ENCODE assay signal across 34 mouse cellular contexts in genomic region chr3:96823701-96824100, GRCm38 (mm10). TPM values are rescaled to one million over a fixed set of nuclear protein-coding genes. Genes with fewer than 3 reads are reported as not detected.
DNase-seq lines count a peak whose midpoint lies in the region; ATAC-seq and TF ChIP-seq lines count a peak whose summit lies in the region.
"Had no signal": no experiment of that assay in that cellular context is flagged by ENCODE, and none has a peak within 500 bp of the region (broad histone marks: within the 10 kb centered on the region; RNA-seq: fewer than 3 reads in every experiment).

No protein-coding gene starts in this region.

- ATAC-seq in intestine, embryonic 15.5 days = peak; percentile 82
- ATAC-seq: forebrain, embryonic 14.5 days had no signal

- H3K4me2 ChIP-seq in intestine, embryonic 15.5 days (replicated peaks) = no peak overlapping the region
- H3K4me2 ChIP-seq: embryonic facial prominence, embryonic 15.5 days; heart, embryonic 13.5 days; hindbrain, embryonic 14.5 days; limb, embryonic 12.5 days; liver, embryonic 15.5 days; lung, embryonic 15.5 days; midbrain, embryonic 12.5 days; neural tube, embryonic 12.5 days had no signal

- H3K9me3 ChIP-seq in intestine, embryonic 15.5 days = no peaks in the 10 kb centered on the region
- H3K9me3 ChIP-seq: embryonic facial prominence, embryonic 10.5 days; embryonic facial prominence, embryonic 15.5 days; heart, embryonic 13.5 days; limb, embryonic 12.5 days; liver, embryonic 15.5 days; lung, embryonic 15.5 days; midbrain, embryonic 12.5 days; neural tube, embryonic 12.5 days had no signal

- TF ChIP-seq CTCF in kidney, adult 2 months (conservative IDR thresholded peaks at IDR 0.05; ENCODE audit: insufficient read depth, insufficient read length, low read depth, low read length) = no peak

- H3K4me1 ChIP-seq in kidney, adult 2 months (ENCODE audit: control insufficient read depth, insufficient read depth, low read length) = peaks cover 10% of the 10 kb centered on the region
- H3K4me1 ChIP-seq in intestine, embryonic 15.5 days (replicated peaks) = no peaks in the 10 kb centered on the region
- H3K4me1 ChIP-seq: embryonic facial prominence, embryonic 15.5 days; heart, embryonic 13.5 days; liver, embryonic 15.5 days; lung, embryonic 15.5 days; midbrain, embryonic 12.5 days had no signal

- H3K27me3 ChIP-seq in kidney, adult 2 months (replicated peaks; ENCODE audit: control insufficient read depth, insufficient read depth, low read length) = no peaks in the 10 kb centered on the region
- H3K27me3 ChIP-seq in intestine, embryonic 15.5 days (replicated peaks) = no peaks in the 10 kb centered on the region
- H3K27me3 ChIP-seq: embryonic facial prominence, embryonic 15.5 days; heart, embryonic 13.5 days; limb, embryonic 12.5 days; liver, embryonic 15.5 days; lung, embryonic 15.5 days; midbrain, embryonic 12.5 days; neural tube, embryonic 12.5 days had no signal

- intact Hi-C loops in left cerebral cortex, postnatal 14 days (cut with DNase I) = no loop called here

- H3K9ac ChIP-seq in intestine, embryonic 15.5 days = no peak overlapping the region
- H3K9ac ChIP-seq: embryonic facial prominence, embryonic 15.5 days; heart, embryonic 13.5 days; hindbrain, embryonic 14.5 days; limb, embryonic 12.5 days; liver, embryonic 15.5 days; lung, embryonic 15.5 days; midbrain, embryonic 12.5 days; neural tube, embryonic 12.5 days had no signal

- H3K36me3 ChIP-seq in kidney, adult 2 months (ENCODE audit: control insufficient read depth, insufficient read depth, low read length) = no peaks in the 10 kb centered on the region
- no peaks in the 10 kb centered on the region for H3K36me3 ChIP-seq in intestine, embryonic 15.5 days
- H3K36me3 ChIP-seq: embryonic facial prominence, embryonic 10.5 days; embryonic facial prominence, embryonic 15.5 days; heart, embryonic 13.5 days; limb, embryonic 12.5 days; liver, embryonic 15.5 days; lung, embryonic 15.5 days; midbrain, embryonic 12.5 days; neural tube, embryonic 12.5 days had no signal

- H3K4me3 ChIP-seq in kidney, adult 2 months (ENCODE audit: insufficient read depth, low read depth, low read length) = no peak overlapping the region
- no peak overlapping the region for H3K4me3 ChIP-seq in intestine, embryonic 15.5 days (replicated peaks)
- H3K4me3 ChIP-seq: embryonic facial prominence, embryonic 10.5 days; embryonic facial prominence, embryonic 15.5 days; heart, adult 2 months; heart, embryonic 13.5 days; limb, embryonic 12.5 days; liver, embryonic 15.5 days; lung, embryonic 15.5 days; midbrain, embryonic 12.5 days; myocyte; neural tube, embryonic 12.5 days had no signal

- 27% methylated on average over 3 of the region's 3 CpGs for WGBS in kidney, adult 2 months
- WGBS in intestine, embryonic 15.5 days = 33% methylated on average over 3 of the region's 3 CpGs

- peak overlapping the region; percentile 75 for H3K27ac ChIP-seq in kidney, adult 2 months (ENCODE audit: insufficient read depth, low read depth, low read length)
- peak overlapping the region; percentile 22; the same call in 1 of the 2 replicates for H3K27ac ChIP-seq in intestine, embryonic 15.5 days
- H3K27ac ChIP-seq: embryonic facial prominence, embryonic 10.5 days; embryonic facial prominence, embryonic 15.5 days; heart, adult 2 months; heart, embryonic 13.5 days; hindbrain, embryonic 14.5 days; limb, embryonic 12.5 days; liver, embryonic 15.5 days; lung, embryonic 15.5 days; midbrain, embryonic 12.5 days; neural tube, embryonic 12.5 days had no signal

- peak; percentile 73 for DNase-seq in kidney, adult 2 months
- no peak for DNase-seq in kidney, postnatal 4 days
- DNase-seq in kidney, postnatal 10 days = peak; percentile 27
- DNase-seq in yolk sac, embryonic 10.5 days (ENCODE audit: low spot score) = peak; percentile 71
- no peak for DNase-seq in right cerebral cortex, adult 2 months (ENCODE audit: low spot score in 2 of 2)
- DNase-seq in left cerebral cortex, postnatal 14 days (ENCODE audit: low spot score in 2 of 2) = no peak
- DNase-seq: adrenal gland, postnatal 10 days; B cell, adult 2 months; cerebellum, postnatal 14 days; gastrocnemius, postnatal 36 days; heart, adult 2 months; heart, postnatal 10 days; layer of hippocampus, adult 9-11 months; right cerebral cortex, adult 18-20 months; right cerebral cortex, postnatal 4 days; thymus, adult 2 months; thymus, postnatal 36 days had no signal

- no peak for TF ChIP-seq POLR2A in kidney, adult 2 months (IDR thresholded peaks at IDR 0.05; ENCODE audit: low read depth, low read length)

RNA-seq across cellular contexts. Expression of gene Pdzk1, which starts 5.4 kb away (rescaled TPM):
- polyA plus RNA-seq in kidney, adult 2 months (2012; rRNA removed) = 343 and 414 TPM in 2 replicates
- polyA plus RNA-seq in intestine, embryonic 15.5 days (2015; fragmentation: Nextera tagmentation; extraction: Ambion mirVana) = 16.0 and 19.9 TPM in 2 replicates
- not detected for total RNA-seq in left cerebral cortex, postnatal 14 days (2021)
- total RNA-seq: gastrocnemius, postnatal 36 days; heart, adult 2 months; left cerebral cortex, postnatal 10 days; megakaryocyte progenitor cell, adult 5-6 weeks had no signal
- polyA plus RNA-seq: embryonic facial prominence, embryonic 15.5 days; forebrain, embryonic 14.5 days; limb, embryonic 12.5 days; midbrain, embryonic 12.5 days; neural tube, embryonic 12.5 days had no signal

RNA-seq across cellular contexts. Expression of gene Cd160, which starts 5.5 kb away (rescaled TPM):
- polyA plus RNA-seq in kidney, adult 2 months (2012; rRNA removed) = 0.08 and 0.33 TPM in 2 replicates
- polyA plus RNA-seq in intestine, embryonic 15.5 days (2015; fragmentation: Nextera tagmentation; extraction: Ambion mirVana) = 1.1 and 1.4 TPM in 2 replicates
- not detected for total RNA-seq in left cerebral cortex, postnatal 14 days (2021)
- total RNA-seq: gastrocnemius, adult 18-20 months; gastrocnemius, postnatal 36 days; heart, adult 2 months; heart, postnatal 10 days; left cerebral cortex, postnatal 10 days; midbrain, postnatal 0 days had no signal
- polyA plus RNA-seq: cortical plate, adult 2 months had no signal

Comparison
In these comparisons a context has a peak if more than half of its experiments do, and no peak if none do; other contexts are left out.
1. DNase-seq: peak in kidney, adult 2 months (single experiment), kidney, postnatal 10 days (single experiment) and yolk sac, embryonic 10.5 days (single experiment); none in kidney, postnatal 4 days (0 of 2), right cerebral cortex, adult 2 months (0 of 2) and left cerebral cortex, postnatal 14 days (0 of 2).
2. RNA of gene Pdzk1, which starts 5.4 kb away (polyA plus RNA-seq): 343 to 414 TPM in kidney, adult 2 months; 16.0 to 19.9 TPM in intestine, embryonic 15.5 days; every median in the first group is over 10 times any median in the second.